Mouse (Mus musculus): ENCODE measurements around the gene Zfp36l2. TPM values are rescaled to one million over a fixed set of nuclear protein-coding genes. Genes with fewer than 3 reads are reported as not detected.

Zfp36l2 gene
- polyA plus RNA-seq, 1 experiment = 101 TPM

GRCm38 (mm10) chr17:84197912-84198344, 10.2 kb upstream of the Zfp36l2 start:
- no peaks in the 10 kb centered on the region for H3K4me1 ChIP-seq (ENCODE audit: control insufficient read depth, insufficient read depth, low read length)
- 54% methylated on average over 4 of the region's 4 CpGs for WGBS
- no peak overlapping the region for H3K4me3 ChIP-seq (replicated peaks; ENCODE audit: extremely low read depth, low read depth, low read length)
- no peak for DNase-seq
- no peak for TF ChIP-seq CTCF (IDR thresholded peaks at IDR 0.05; ENCODE audit: insufficient read depth, low read length)
- no peak for TF ChIP-seq POLR2A (IDR thresholded peaks at IDR 0.05; ENCODE audit: borderline replicate concordance, extremely low read depth, low read depth, low read length)

GRCm38 (mm10) chr17:84196329-84196728, 8.6 kb upstream of the Zfp36l2 start:
- H3K4me3 ChIP-seq (replicated peaks; ENCODE audit: extremely low read depth, low read depth, low read length) = no peak overlapping the region
- DNase-seq = no peak
- TF ChIP-seq POLR2A (IDR thresholded peaks at IDR 0.05; ENCODE audit: borderline replicate concordance, extremely low read depth, low read depth, low read length) (no peak), CTCF (IDR thresholded peaks at IDR 0.05; ENCODE audit: insufficient read depth, low read length) (no peak)
- H3K4me1 ChIP-seq (ENCODE audit: control insufficient read depth, insufficient read depth, low read length) = no peaks in the 10 kb centered on the region

GRCm38 (mm10) chr17:84195835-84196234, 8.1 kb upstream of the Zfp36l2 start:
- 82% methylated on average over 3 of the region's 3 CpGs for WGBS
- no peak for DNase-seq
- H3K4me3 ChIP-seq (replicated peaks; ENCODE audit: extremely low read depth, low read depth, low read length) = no peak overlapping the region
- TF ChIP-seq CTCF (IDR thresholded peaks at IDR 0.05; ENCODE audit: insufficient read depth, low read length) = no peak
- no peak for TF ChIP-seq POLR2A (IDR thresholded peaks at IDR 0.05; ENCODE audit: borderline replicate concordance, extremely low read depth, low read depth, low read length)
- H3K4me1 ChIP-seq (ENCODE audit: control insufficient read depth, insufficient read depth, low read length) = no peaks in the 10 kb centered on the region

GRCm38 (mm10) chr17:84195003-84195395, 7.3 kb upstream of the Zfp36l2 start:
- DNase-seq = no peak
- WGBS = 44% methylated on average over 4 of the region's 4 CpGs
- no peak overlapping the region for H3K4me3 ChIP-seq (replicated peaks; ENCODE audit: extremely low read depth, low read depth, low read length)
- 0 out of 2 replicates have a peak, but pooled peaks cover 3% of the 10 kb centered on the region for H3K4me1 ChIP-seq (ENCODE audit: control insufficient read depth, insufficient read depth, low read length)
- TF ChIP-seq POLR2A (IDR thresholded peaks at IDR 0.05; ENCODE audit: borderline replicate concordance, extremely low read depth, low read depth, low read length) (no peak), CTCF (IDR thresholded peaks at IDR 0.05; ENCODE audit: insufficient read depth, low read length) (no peak)

GRCm38 (mm10) chr17:84194282-84195002, 6.7 kb upstream of the Zfp36l2 start:
- no peak for TF ChIP-seq CTCF (IDR thresholded peaks at IDR 0.05; ENCODE audit: insufficient read depth, low read length)
- TF ChIP-seq POLR2A (IDR thresholded peaks at IDR 0.05; ENCODE audit: borderline replicate concordance, extremely low read depth, low read depth, low read length) = no peak
- DNase-seq = no peak
- H3K4me1 ChIP-seq (ENCODE audit: control insufficient read depth, insufficient read depth, low read length) = 0 out of 2 replicates have a peak, but pooled peaks cover 3% of the 10 kb centered on the region
- no peak overlapping the region for H3K4me3 ChIP-seq (replicated peaks; ENCODE audit: extremely low read depth, low read depth, low read length)
- WGBS = 73% methylated on average over 4 of the region's 4 CpGs

- DNase-seq = no peak
- TF ChIP-seq POLR2A (IDR thresholded peaks at IDR 0.05; ENCODE audit: borderline replicate concordance, extremely low read depth, low read depth, low read length) (no peak), CTCF (IDR thresholded peaks at IDR 0.05; ENCODE audit: insufficient read depth, low read length) (no peak)
- H3K4me3 ChIP-seq (replicated peaks; ENCODE audit: extremely low read depth, low read depth, low read length) = no peak overlapping the region
- 91% methylated on average over 9 of the region's 9 CpGs for WGBS
- H3K4me1 ChIP-seq (ENCODE audit: control insufficient read depth, insufficient read depth, low read length) = peaks cover 10% of the 10 kb centered on the region
Measured at GRCm38 (mm10) chr17:84193411-84193810, 5.7 kb upstream of the Zfp36l2 start.

GRCm38 (mm10) chr17:84191946-84192345, 4.2 kb upstream of the Zfp36l2 start:
- DNase-seq = no peak
- 87% methylated on average over 4 of the region's 4 CpGs for WGBS
- TF ChIP-seq CTCF (IDR thresholded peaks at IDR 0.05; ENCODE audit: insufficient read depth, low read length) = no peak
- TF ChIP-seq POLR2A (IDR thresholded peaks at IDR 0.05; ENCODE audit: borderline replicate concordance, extremely low read depth, low read depth, low read length) = no peak
- Histone ChIP-seq H3K4me3 (replicated peaks; ENCODE audit: extremely low read depth, low read depth, low read length) (no peak overlapping the region), H3K4me1 (ENCODE audit: control insufficient read depth, insufficient read depth, low read length) (peaks cover 10% of the 10 kb centered on the region)

GRCm38 (mm10) chr17:84190885-84191284, 3.1 kb upstream of the Zfp36l2 start:
- 15% methylated on average over 8 of the region's 8 CpGs for WGBS
- H3K4me1 ChIP-seq (ENCODE audit: control insufficient read depth, insufficient read depth, low read length) = peaks cover 10% of the 10 kb centered on the region
- H3K4me3 ChIP-seq (replicated peaks; ENCODE audit: extremely low read depth, low read depth, low read length) = no peak overlapping the region
- DNase-seq = peak; percentile 88
- TF ChIP-seq CTCF (IDR thresholded peaks at IDR 0.05; ENCODE audit: insufficient read depth, low read length) (peak; percentile 94), POLR2A (IDR thresholded peaks at IDR 0.05; ENCODE audit: borderline replicate concordance, extremely low read depth, low read depth, low read length) (no peak)

- H3K4me1 ChIP-seq (ENCODE audit: control insufficient read depth, insufficient read depth, low read length) = peaks cover 10% of the 10 kb centered on the region
- TF ChIP-seq CTCF (IDR thresholded peaks at IDR 0.05; ENCODE audit: insufficient read depth, low read length) (no peak), POLR2A (IDR thresholded peaks at IDR 0.05; ENCODE audit: borderline replicate concordance, extremely low read depth, low read depth, low read length) (no peak)
- H3K4me3 ChIP-seq (replicated peaks; ENCODE audit: extremely low read depth, low read depth, low read length) = no peak overlapping the region
- 60% methylated on average over 5 of the region's 5 CpGs for WGBS
- DNase-seq = no peak
Measured at GRCm38 (mm10) chr17:84189127-84189854, 1.5 kb upstream of the Zfp36l2 start.

Data from lung, adult 2 months (tissue).